Mouse (Mus musculus): ENCODE data around the gene Rbfox2.

The Rbfox2 gene

GRCm38 (mm10) chr15:77149551-77149950 lies 157.3 kb downstream of the Rbfox2 start:
- DNase-seq (ENCODE audit: extremely low spot score, low spot score), result no peak

GRCm38 (mm10) chr15:77146942-77147341 lies 159.9 kb downstream of the Rbfox2 start:
- DNase-seq (ENCODE audit: extremely low spot score, low spot score), result no peak

- DNase-seq (ENCODE audit: extremely low spot score, low spot score), result no peak
These were observed 161.8 kb downstream of the Rbfox2 start for GRCm38 (mm10) chr15:77144960-77145359.

DNA sequence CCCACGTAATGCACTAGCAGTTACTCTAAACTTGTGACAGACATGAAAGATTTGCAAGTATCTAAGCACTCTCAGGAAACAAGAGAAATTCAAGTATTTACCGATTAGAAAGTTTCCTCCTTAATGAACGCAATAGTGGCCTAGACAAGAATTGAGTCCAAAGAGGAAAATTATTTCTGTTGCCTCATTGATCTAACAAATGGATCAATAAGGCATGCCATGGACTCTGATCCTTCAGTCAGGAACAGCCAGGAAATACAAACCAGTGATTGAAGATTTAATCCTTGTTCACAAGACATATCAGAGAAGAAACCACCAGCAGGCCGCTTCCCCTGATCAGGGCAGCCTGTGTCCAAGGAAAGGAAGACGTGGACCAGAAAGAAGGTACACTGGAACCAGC lies 164.0 kb downstream of the Rbfox2 start:
- no peak for DNase-seq (ENCODE audit: extremely low spot score, low spot score)

DNA sequence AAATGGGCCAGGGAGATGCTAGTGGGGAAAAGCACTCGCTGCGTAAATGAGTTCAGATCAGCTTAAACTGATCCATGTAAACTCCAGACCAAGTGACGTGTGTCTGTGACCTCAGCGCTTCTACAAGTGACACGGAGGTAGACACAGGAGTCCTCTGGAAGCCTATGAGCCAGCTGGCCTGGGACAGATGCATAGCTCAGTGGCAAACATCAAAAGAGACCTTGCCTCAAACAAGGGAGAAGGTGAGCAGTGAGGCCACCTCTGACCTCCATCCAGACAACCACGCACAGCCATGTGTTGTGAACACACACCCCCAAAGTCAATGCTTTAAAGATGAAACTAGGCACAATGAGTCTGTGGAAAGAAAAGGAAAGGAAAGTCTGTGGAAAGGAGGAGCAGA lies 164.5 kb downstream of the Rbfox2 start:
- DNase-seq (ENCODE audit: extremely low spot score, low spot score), result no peak

GRCm38 (mm10) chr15:77141711-77142110 lies 165.1 kb downstream of the Rbfox2 start:
- DNase-seq (ENCODE audit: extremely low spot score, low spot score), result no peak

GRCm38 (mm10) chr15:77138282-77138681 lies 168.5 kb downstream of the Rbfox2 start:
- DNase-seq (ENCODE audit: extremely low spot score, low spot score), result no peak

DNA sequence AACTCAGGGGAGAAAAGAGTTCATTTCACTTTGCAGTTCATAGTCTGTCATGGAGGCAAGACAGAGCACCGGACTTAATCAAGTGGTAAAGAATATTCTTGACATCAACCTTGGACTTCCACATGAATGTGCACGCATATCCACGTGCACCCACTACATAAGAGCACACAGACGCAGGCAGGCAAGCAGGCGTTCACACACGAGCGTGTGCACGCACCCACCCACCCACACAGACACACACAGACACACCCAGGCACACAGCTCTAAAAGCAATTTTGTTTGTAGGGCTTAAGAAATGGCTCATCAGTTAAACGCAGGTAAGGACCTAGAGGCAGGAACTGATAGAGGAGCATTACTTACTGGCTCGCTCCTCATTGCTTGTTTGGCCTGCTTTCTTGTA lies 172.3 kb downstream of the Rbfox2 start:
- DNase-seq (ENCODE audit: extremely low spot score, low spot score), result no peak

DNA sequence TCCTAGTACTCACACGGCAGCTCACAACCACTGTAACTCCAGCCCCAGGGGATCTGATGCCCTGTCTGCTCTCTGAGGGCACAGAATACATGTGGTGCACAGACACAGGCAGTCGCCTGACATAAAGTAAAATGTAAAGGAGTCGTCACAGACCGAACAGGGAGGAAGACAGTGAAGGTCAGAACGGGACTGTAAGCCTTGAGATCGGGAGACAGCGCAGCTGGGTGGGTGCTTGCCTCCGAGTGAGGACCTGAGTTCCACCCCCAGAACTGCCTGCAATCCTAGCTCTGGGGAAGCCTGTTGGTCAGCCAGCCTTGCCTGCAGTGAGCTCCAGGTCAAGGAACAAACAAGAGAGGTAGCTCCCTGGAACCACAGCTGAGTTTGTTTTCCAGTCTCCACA lies 177.7 kb downstream of the Rbfox2 start:
- no peak for DNase-seq (ENCODE audit: extremely low spot score, low spot score)

DNA sequence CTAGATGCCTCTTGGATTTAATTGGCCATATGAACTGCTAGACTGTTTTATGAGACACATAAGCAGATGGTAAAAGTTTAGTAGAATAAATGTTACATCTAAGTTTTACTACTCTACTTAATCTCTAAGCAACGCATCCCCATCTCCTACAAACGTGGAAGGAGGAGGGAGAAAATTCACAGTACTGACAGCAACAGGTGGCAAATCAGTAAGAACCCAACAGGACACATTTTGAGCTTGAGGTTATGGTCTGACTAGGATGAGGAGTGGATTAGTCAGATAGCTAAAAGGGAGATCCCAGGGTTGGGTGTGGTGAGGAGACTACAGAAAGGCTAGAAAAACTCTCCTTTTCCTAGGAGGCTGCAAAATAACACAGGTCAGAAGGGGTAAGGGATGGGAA lies 179.1 kb downstream of the Rbfox2 start:
- DNase-seq (ENCODE audit: extremely low spot score, low spot score), result no peak

- DNase-seq (ENCODE audit: extremely low spot score, low spot score), result no peak
These were observed 180.1 kb downstream of the Rbfox2 start for GRCm38 (mm10) chr15:77126674-77127073.

GRCm38 (mm10) chr15:77124372-77125117 lies 182.3 kb downstream of the Rbfox2 start:
- no peak for DNase-seq (ENCODE audit: extremely low spot score, low spot score)

- DNase-seq (ENCODE audit: extremely low spot score, low spot score), result no peak
These were observed 184.0 kb downstream of the Rbfox2 start for GRCm38 (mm10) chr15:77122824-77123223.

DNA sequence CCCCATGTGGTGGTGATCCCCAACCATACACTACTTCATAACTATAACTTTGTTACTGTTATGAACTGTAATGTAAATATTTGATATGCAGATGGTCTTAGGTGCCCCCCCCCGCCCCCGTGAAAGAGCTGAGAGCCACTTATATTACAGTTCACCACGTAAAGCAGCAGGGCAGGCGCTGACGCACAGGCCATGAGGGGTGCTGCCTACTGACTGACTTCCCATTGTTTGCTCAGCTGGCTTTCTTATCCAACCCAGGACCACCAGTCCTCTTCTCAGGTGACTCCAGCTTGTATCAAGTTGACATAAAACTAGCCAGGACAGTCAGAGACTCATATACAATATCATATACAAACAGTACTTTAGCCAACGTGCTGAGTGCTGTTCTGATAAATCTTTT lies 184.6 kb downstream of the Rbfox2 start:
- DNase-seq (ENCODE audit: extremely low spot score, low spot score), result no peak

DNA sequence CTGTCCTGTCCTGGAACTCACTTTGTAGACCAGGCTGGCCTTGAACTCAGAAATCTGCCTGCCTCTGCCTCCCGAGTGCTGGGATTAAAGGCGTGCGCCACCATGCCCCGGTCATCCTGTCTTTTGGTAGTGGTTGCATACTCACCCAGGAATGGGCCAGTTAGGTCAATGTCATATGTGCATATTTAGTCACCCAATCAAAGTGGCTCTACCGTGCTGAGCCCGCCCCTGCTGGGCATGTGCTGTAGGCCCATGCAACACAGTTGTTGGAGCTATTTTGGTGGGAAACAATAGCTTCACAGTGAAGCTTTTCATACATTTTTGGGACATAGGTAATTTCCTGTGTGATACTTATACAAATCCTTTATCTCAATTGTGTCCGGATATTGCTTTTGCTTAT lies 187.1 kb downstream of the Rbfox2 start:
- no peak for DNase-seq (ENCODE audit: extremely low spot score, low spot score)

DNA sequence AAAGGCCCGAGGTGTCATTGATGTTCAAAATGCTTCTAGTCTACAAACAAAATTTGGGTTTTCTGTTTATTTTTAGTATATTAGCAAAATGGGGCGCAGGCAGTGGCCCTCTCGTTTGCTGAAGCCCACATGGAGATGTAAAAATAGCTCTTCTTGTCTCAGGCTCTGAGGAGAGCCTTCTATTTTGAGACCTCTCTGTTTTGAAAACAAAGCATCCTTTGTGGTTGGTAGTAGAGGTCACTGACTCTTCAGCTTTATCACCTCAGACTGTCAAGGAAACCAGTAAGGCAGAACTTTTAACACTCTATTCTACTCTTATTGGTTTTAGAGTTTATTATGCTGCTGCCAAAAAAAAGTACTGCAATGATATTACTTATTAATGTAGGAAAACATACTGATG lies 189.6 kb downstream of the Rbfox2 start:
- no peak for DNase-seq (ENCODE audit: extremely low spot score, low spot score)

GRCm38 (mm10) chr15:77116139-77116722 lies 190.6 kb downstream of the Rbfox2 start:
- DNase-seq (ENCODE audit: extremely low spot score, low spot score), result no peak

DNA sequence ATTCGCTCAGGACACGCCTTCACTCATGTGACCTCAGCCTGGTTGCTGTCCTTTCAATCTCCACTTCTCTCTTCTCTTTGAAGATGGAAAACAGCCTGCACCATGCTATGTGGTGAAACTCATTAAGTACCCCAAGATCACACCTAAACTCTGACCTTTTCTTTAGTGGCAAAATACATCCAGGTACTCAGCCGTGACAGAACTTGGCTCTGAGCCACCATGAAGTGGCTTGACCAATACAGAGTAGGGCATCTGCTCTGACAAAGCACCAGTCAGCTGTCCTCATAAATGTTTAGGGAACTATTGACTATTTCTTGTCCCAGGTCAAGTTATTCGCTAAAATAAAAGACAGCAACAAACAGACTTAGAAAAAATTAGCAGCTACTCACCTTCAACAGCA lies 191.3 kb downstream of the Rbfox2 start:
- DNase-seq (ENCODE audit: extremely low spot score, low spot score), result no peak

GRCm38 (mm10) chr15:77113591-77113990 lies 193.2 kb downstream of the Rbfox2 start:
- DNase-seq (ENCODE audit: extremely low spot score, low spot score), result no peak

DNA sequence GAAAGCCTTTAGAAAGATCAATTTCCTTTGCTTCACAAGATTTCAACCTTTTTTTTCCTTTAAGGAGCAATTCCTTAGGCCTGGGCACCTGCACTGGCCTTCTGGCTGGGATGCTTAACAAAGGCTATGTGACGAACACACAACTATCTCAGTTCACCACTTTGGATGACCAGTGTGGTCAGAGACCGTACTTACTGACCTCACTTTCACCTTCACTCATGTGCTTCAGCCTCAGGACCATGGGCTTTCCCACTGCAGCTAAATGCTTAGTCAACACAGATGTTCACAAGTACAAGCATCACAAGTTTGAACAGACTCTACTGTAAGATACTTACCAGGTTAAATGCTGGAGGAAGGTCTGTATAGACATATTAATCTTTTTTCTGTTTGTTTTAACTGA lies 194.4 kb downstream of the Rbfox2 start:
- no peak for DNase-seq (ENCODE audit: extremely low spot score, low spot score)

- no peak for DNase-seq (ENCODE audit: extremely low spot score, low spot score)
These were observed 194.9 kb downstream of the Rbfox2 start for GRCm38 (mm10) chr15:77111924-77112323.

DNA sequence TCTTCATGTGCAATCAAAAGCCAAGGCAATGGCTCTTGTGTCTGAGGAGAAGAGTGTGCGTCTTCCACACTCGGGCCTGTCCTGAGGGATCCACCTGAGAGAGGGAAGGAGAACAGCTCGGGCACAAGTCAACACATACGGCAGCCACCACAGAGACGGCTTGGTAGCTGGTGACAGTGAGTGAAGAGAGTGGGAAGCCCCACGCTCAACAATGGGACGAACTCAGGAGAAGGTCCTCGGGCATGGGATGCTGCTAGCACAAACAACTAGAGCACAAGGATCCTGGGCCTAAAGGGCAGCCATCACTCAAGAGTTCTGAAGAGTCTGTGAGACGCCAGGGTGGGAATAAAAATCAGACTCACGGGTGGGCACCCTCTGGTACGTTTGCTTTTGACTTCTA lies 196.4 kb downstream of the Rbfox2 start:
- no peak for DNase-seq (ENCODE audit: extremely low spot score, low spot score)

DNA sequence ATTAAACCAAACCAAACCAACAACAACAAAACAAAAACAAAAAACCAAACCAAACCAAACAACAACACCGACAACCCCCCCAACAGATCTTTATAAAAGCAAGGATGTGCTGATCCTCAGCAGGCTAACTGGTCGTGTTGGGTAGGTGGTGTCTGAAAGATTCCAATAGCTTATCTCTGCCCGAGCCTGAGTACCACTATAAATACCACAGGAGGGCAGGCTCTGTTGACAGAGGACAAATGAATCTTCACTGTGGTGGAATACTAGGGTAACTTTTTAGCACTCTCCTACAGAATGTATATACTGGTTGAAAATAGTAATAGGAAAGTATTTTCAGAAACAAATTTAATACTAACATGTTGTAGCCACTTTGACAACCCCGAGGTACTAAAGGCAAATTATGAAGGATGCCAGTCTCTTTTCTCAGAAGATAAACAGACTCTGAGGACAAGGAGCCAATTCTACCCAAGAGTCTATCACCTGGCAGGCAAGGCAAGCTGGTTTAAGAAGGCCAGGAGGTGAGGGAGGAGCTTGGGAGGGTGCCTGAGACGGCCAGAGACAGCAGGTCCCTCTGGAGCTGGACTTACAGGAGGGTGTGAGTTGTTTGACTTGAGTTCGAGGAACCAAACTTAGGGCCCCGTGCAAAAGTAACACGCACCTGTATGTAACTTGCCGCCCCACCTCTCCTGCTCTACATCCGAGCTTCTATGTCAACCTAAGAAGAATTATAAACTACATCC lies 199.5 kb downstream of the Rbfox2 start:
- DNase-seq (ENCODE audit: extremely low spot score, low spot score), result no peak

Measured in neural tube, embryonic 10.5 days (tissue).